Mouse (Mus musculus) cerebellum, adult 18-20 months (tissue): ENCODE measurements at regions not wholly inside any gene's neighbourhood (a gene's known extent, or its start where the extent isn't known, plus 50 kb on each side); places are given as distances from the start of the nearest gene placed in this dataset.

Experiments used
- DNase-seq, 2 experiments: peaks; one replicate each; pipeline ENCODE4 v3.0.0; 2021

GRCm38 (mm10) chr10:111420195-111420838, 52.7 kb upstream of the Nap1l1 start:
- DNase-seq = no peak

- DNase-seq = no peak
These were observed 51.0 kb upstream of the Nap1l1 start for GRCm38 (mm10) chr10:111422057-111422456.

GRCm38 (mm10) chr10:111422649-111423048, 50.4 kb upstream of the Nap1l1 start:
- DNase-seq = no peak
